Mouse (Mus musculus) ES-E14 (cell line): ENCODE results near the gene Commd3.

Experiments
- CHD2 ChIP-seq: IDR thresholded peaks from 2 replicates; pipeline ENCODE4 v1.6.1; 2014; ENCODE audit warnings: mild to moderate bottlenecking, low read depth, low read length, inconsistent platforms
- HCFC1 ChIP-seq: IDR thresholded peaks from 2 replicates; pipeline ENCODE4 v1.6.1; 2012; ENCODE audit warnings: low read length, inconsistent platforms, borderline replicate concordance; ENCODE audit not compliant: insufficient read depth

DNA sequence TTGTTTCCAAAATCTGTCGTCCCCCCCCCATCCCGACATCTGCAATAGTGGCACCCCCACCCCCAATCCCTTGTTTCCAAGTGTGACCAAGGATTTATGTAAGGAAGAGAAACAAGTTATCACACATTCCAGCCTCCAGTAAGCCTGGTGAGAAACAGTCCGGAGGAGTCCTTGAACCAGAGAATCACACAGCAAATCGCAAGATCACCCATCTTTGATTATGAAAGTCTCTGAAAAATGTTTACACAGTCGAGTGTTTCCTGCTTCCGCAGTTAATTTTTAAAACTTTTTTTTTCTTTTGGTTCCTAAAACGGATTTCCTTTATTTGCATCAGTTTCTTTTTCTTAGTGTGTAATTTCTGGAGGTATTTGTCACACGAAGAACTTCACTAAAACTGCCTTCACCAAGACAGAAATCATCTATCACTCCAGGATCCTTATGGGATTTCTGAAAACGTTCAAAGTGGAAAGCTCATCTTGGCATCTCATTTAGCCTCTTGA is 15.5 kb downstream of the Commd3 start:
- no peak for TF ChIP-seq HCFC1
- no peak for TF ChIP-seq CHD2
